Mouse (Mus musculus) heart, embryonic 11.5 days (tissue): ENCODE data around the gene Smagp. TPM values are rescaled to one million over a fixed set of nuclear protein-coding genes. Genes with fewer than 3 reads are reported as not detected.

ENCODE experiments used
- ATAC-seq: fragments of 200-750 bp; cut with Nextera tagmentation; replicated peaks from 2 replicates; pipeline ENCODE4 v1.8.0; 2017; ENCODE audit warnings: moderate library complexity; ENCODE audit not compliant: insufficient number of reproducible peaks, low FRiP score, low TSS enrichment
- H3K27ac ChIP-seq: fragments of 300-500 bp; sonication (generic); 2 replicates; pipeline ENCODE4 v1.5.1; 2014; ENCODE audit warnings: mild to moderate bottlenecking, low read depth, low read length
- H3K27me3 ChIP-seq: fragments of 300-500 bp; sonication (generic); 2 replicates; pipeline ENCODE4 v1.6.1; 2014; ENCODE audit warnings: mild to moderate bottlenecking, low read length, mixed read lengths; ENCODE audit not compliant: control insufficient read depth, insufficient read depth
- H3K36me3 ChIP-seq: fragments of 300-500 bp; sonication (generic); 2 replicates; pipeline ENCODE4 v1.6.1; 2014; ENCODE audit warnings: mild to moderate bottlenecking, low read length, moderate library complexity, mixed read lengths; ENCODE audit not compliant: control insufficient read depth, insufficient read depth
- H3K4me1 ChIP-seq: fragments of 300-500 bp; sonication (generic); 2 replicates; pipeline ENCODE4 v1.6.1; 2014; ENCODE audit warnings: low read length; ENCODE audit not compliant: control insufficient read depth, insufficient read depth
- H3K4me2 ChIP-seq: fragments of 300-500 bp; sonication (generic); 2 replicates; pipeline ENCODE4 v1.6.1; 2014; ENCODE audit warnings: mild to moderate bottlenecking, moderate library complexity
- H3K4me3 ChIP-seq: fragments of 300-500 bp; sonication (generic); 2 replicates; pipeline ENCODE4 v1.5.1; 2014; ENCODE audit warnings: low read depth, low read length
- H3K9ac ChIP-seq: fragments of 300-500 bp; sonication (generic); 2 replicates; pipeline ENCODE4 v1.6.1; 2014; ENCODE audit warnings: mild to moderate bottlenecking, low read depth, low read length, moderate library complexity
- H3K9me3 ChIP-seq: fragments of 300-500 bp; sonication (generic); replicated peaks from 2 replicates; pipeline ENCODE4 v1.6.1; 2016; ENCODE audit warnings: low read length; ENCODE audit not compliant: control insufficient read depth
- WGBS: fragments of 180-500 bp; shearing (Covaris S2); extraction: QIAGEN DNeasy Blood & Tissue Kit; methylation state at CpG from one replicate; pipeline ENCODE4 v1.1.7; 2014; ENCODE audit not compliant: insufficient replicate concordance; 5-methylcytosine and 5-hydroxymethylcytosine counted together
- polyA plus RNA-seq: library from polyadenylated mRNA; unstranded; fragments of >200 nt; fragmentation: Nextera tagmentation; extraction: Ambion mirVana; gene quantifications from 2 replicates; pipeline ENCODE4 v1.2.1, GENCODE M21; 2014

Gene Smagp
- polyA plus RNA-seq, 1 experiment from 2014 or later = 12.2 TPM

- H3K9me3 ChIP-seq = no peaks in the 10 kb centered on the region
- 74% methylated on average over 9 of the region's 9 CpGs for WGBS
Observed at GRCm38 (mm10) chr15:100660306-100660705, 23.6 kb upstream of the Smagp start.

DNA sequence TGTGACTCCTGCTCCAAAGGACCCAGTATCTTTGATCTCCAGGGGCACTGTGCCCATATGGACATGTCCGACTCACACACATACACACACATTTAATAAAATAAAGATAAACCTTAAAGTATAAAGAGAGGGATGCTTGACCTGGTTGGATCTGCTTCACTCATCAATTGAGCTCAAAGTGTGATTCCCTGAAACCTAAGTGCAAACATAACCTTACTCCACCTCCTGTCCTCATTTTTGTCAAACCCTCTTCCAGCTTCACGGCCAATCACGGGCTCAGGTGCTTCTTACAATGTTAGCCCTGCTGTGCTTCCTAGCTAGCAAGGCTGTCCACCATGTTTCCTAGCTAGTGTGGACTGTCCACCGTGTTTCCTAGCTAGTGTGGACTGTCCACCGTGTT lies 18.5 kb upstream of the Smagp start:
- no peak overlapping the region for H3K27ac ChIP-seq
- ATAC-seq = no peak
- H3K27me3 ChIP-seq = no peaks in the 10 kb centered on the region
- H3K9ac ChIP-seq = no peak overlapping the region
- H3K4me2 ChIP-seq = no peak overlapping the region
- no peak overlapping the region for H3K4me3 ChIP-seq
- H3K9me3 ChIP-seq = no peaks in the 10 kb centered on the region
- H3K36me3 ChIP-seq = no peaks in the 10 kb centered on the region
- WGBS = 82% methylated on average over 5 of the region's 5 CpGs
- 0 out of 2 replicates have a peak, but pooled peaks cover 3% of the 10 kb centered on the region for H3K4me1 ChIP-seq

More at GRCm38 (mm10) chr15:100660306-100660705, 23.6 kb upstream of the Smagp start:
- Histone ChIP-seq H3K36me3 (no peaks in the 10 kb centered on the region), H3K4me1 (0 out of 2 replicates have a peak, but pooled peaks cover 3% of the 10 kb centered on the region), H3K9ac (no peak overlapping the region), H3K4me3 (no peak overlapping the region), H3K4me2 (no peak overlapping the region), H3K27me3 (no peaks in the 10 kb centered on the region; the same call in 1 of the 2 replicates), H3K27ac (no peak overlapping the region)
- no peak for ATAC-seq

- no peak overlapping the region for H3K4me2 ChIP-seq
- 95% methylated on average over 1 of the region's 1 CpGs for WGBS
- no peak for ATAC-seq
- H3K9me3 ChIP-seq = no peaks in the 10 kb centered on the region
- H3K4me3 ChIP-seq = no peak overlapping the region
- H3K36me3 ChIP-seq = no peaks in the 10 kb centered on the region
- H3K4me1 ChIP-seq = 0 out of 2 replicates have a peak, but pooled peaks cover 3% of the 10 kb centered on the region
- H3K27me3 ChIP-seq = no peaks in the 10 kb centered on the region
- H3K27ac ChIP-seq = no peak overlapping the region
- no peak overlapping the region for H3K9ac ChIP-seq
Observed at GRCm38 (mm10) chr15:100654271-100654670, 17.5 kb upstream of the Smagp start.

DNA sequence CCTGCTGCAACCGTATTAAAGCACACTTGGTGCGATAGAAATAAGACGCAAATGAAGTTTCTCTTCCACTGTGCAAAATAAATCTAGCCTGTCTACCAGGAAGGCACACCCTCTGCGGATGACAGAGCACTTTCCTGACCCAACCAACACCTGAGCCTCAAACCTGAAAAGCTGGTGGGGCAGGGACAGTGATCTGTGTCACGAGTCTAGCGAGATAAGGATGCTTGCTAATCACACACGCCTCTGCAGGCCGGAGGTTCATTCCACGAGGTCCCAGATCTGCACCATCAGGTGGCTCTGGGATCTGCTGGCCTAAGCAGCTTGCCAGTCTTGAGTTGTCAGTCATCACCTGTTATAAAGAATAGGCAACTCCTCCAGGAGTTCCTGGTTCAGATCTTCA lies 14.9 kb upstream of the Smagp start:
- no peak for ATAC-seq
- Histone ChIP-seq H3K9me3 (no peaks in the 10 kb centered on the region), H3K27me3 (no peaks in the 10 kb centered on the region), H3K36me3 (no peaks in the 10 kb centered on the region), H3K4me1 (no peaks in the 10 kb centered on the region), H3K4me3 (no peak overlapping the region), H3K27ac (no peak overlapping the region), H3K4me2 (no peak overlapping the region), H3K9ac (no peak overlapping the region)
- 55% methylated on average over 9 of the region's 9 CpGs for WGBS

- no peaks in the 10 kb centered on the region for H3K4me1 ChIP-seq
- no peak overlapping the region for H3K4me3 ChIP-seq
- no peak overlapping the region for H3K9ac ChIP-seq
- no peak for ATAC-seq
- H3K27me3 ChIP-seq = no peaks in the 10 kb centered on the region
- H3K36me3 ChIP-seq = no peaks in the 10 kb centered on the region
- no peaks in the 10 kb centered on the region for H3K9me3 ChIP-seq
- WGBS = 73% methylated on average over 10 of the region's 10 CpGs
- no peak overlapping the region for H3K27ac ChIP-seq
- no peak overlapping the region for H3K4me2 ChIP-seq
Observed at GRCm38 (mm10) chr15:100650111-100650510, 13.4 kb upstream of the Smagp start.

DNA sequence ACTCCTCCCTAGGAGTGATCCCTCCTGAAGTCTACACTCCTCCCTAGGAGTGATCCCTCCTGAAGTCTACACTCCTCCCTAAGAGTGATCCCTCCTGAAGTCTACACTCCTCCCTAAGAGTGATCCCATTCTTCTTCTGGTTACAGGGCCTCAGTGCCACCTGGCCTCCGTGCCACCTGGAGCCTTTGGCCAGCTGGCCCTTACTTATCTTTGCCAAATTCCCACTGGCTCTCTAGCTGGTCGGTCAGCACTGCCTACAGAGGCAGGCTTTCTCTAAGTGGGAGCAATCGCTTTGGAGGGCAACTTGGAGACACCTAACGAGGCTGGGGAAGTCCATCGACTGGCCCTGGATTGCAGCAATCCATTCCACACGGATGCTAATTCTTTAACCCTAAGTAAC lies 9.4 kb upstream of the Smagp start:
- H3K4me1 ChIP-seq = no peaks in the 10 kb centered on the region
- no peaks in the 10 kb centered on the region for H3K36me3 ChIP-seq
- WGBS = 72% methylated on average over 6 of the region's 6 CpGs
- no peak overlapping the region for H3K4me3 ChIP-seq
- H3K27me3 ChIP-seq = no peaks in the 10 kb centered on the region
- H3K27ac ChIP-seq = no peak overlapping the region
- no peaks in the 10 kb centered on the region for H3K9me3 ChIP-seq
- H3K9ac ChIP-seq = no peak overlapping the region
- no peak for ATAC-seq
- H3K4me2 ChIP-seq = no peak overlapping the region

DNA sequence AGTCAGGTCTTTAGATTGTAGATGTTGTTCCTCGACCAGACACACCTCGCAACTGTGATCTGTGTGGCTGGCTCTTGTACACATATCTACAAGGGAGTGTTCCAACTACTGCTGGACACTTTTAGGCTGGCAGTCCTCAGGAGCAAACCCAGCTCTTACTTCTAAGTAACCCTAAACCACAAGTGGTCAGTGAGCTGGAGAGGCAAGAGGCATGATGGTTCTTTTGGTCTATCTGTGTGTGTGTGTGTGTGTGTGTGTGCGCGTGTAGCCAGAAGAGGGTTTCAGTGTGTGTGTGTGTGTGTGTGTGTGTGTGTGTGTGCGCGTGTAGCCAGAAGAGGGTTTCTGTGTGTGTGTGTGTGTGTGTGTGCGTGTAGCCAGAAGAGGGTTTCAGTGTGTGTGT lies 5.7 kb upstream of the Smagp start:
- 88% methylated on average over 7 of the region's 7 CpGs for WGBS
- H3K9me3 ChIP-seq = no peaks in the 10 kb centered on the region
- no peak for ATAC-seq

GRCm38 (mm10) chr15:100641226-100641810 lies 4.6 kb upstream of the Smagp start:
- Histone ChIP-seq H3K27ac (no peak overlapping the region), H3K36me3 (no peaks in the 10 kb centered on the region), H3K4me2 (no peak overlapping the region), H3K9ac (no peak overlapping the region), H3K27me3 (peaks cover 11% of the 10 kb centered on the region), H3K4me3 (no peak overlapping the region), H3K9me3 (no peaks in the 10 kb centered on the region), H3K4me1 (peaks cover 20% of the 10 kb centered on the region; the same call in 1 of the 2 replicates)
- ATAC-seq = no peak
- WGBS = 73% methylated on average over 15 of the region's 16 CpGs

More for the DNA sequence above, 5.7 kb upstream of the Smagp start:
- Histone ChIP-seq H3K4me1 (peaks cover 10% of the 10 kb centered on the region; the same call in 1 of the 2 replicates), H3K4me3 (no peak overlapping the region), H3K27ac (no peak overlapping the region), H3K36me3 (no peaks in the 10 kb centered on the region), H3K4me2 (no peak overlapping the region), H3K27me3 (no peaks in the 10 kb centered on the region; the same call in 1 of the 2 replicates), H3K9ac (no peak overlapping the region)
